Mouse (Mus musculus): ENCODE measurements around the gene Atl1.

Gene Atl1

DNA sequence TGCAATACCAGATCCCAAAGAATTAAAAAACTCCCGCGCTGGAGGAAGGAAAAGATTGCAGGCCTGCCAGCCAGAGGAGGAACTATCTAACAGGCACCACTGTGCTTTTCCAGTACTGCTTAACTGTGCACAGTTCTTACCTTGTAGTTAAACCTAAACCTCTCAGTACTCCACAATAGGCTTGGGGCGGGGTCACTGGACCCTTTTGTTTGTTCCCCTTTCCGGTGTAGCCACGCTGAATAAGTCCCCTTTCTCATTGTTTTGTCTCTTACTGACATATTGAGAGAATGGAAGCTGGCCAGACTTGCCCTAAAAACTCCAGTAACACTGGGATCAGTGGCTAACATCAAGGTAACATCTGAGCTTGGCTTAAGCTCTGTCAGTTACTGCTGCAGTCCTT lies 45.3 kb downstream of the Atl1 start:
- DNase-seq (ENCODE audit: low read depth, low spot score), result no peak

DNA sequence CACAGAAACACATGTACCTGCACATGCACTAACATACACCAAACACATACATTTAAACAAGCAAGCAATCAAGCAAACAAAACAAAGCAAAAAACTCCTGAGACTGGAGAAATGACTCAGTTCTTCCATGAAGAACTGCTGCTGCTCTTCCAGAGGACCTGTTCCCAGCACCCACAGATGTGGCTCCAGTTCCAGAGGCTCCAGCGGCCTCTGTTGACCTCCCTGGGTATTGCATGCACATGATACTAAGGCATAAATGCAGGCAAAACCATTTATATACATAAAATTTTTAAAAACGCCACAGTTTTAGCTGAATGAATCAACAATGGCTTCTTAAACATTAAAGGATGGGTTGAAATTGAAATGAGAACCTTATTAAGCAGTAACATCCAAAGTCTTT lies 46.9 kb downstream of the Atl1 start:
- peak; percentile 48 for DNase-seq (ENCODE audit: low read depth, low spot score)

DNA sequence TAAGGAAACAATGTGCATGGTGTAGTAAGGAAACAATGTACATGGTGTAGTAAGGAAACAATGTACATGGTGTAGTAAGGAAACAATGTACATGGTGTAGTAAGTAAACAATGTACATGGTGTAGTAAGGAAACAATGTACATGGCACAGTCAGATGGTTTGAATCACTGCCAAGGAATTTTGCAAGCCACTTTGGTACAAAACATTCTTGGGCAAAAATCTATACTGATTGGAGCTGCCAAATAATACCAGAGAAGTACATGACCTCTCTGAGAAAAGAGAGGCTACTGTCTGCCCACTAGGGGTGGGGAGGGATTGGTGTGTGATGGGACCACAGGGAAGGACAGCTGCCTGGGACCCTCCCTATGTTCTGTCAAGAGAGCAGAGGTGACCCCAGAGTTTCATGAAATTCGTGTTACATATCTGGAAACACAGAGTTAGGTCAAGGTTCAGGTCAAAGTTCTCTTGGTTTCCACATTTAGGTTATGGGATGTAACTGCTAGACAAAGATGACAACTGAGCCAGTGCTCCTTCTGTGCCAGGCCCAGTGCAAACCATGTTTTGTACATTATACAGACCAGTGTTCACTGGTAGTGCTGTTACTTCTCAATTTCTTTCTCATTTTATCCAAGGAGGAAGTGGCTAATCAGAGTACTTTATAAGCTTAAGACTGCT lies 49.4 kb downstream of the Atl1 start:
- no peak for DNase-seq (ENCODE audit: low read depth, low spot score)

DNA sequence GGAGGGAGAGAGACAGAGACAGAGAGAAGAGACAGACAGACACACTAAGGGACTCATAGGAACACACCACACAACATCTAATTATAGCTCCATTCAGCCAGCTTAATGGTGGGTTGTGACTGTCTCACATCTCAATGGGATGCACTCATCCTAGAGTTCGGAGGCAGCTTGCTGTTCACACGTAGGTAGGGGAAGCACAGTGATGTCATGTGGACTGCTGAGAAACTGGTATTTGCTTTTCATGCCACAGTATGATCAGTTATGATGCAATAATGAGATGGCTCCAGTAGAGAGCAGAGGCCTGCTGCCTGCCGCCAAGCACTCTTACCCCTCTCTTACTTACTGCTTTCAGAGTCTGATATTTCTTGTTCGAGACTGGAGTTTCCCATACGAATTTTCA lies 53.4 kb downstream of the Atl1 start:
- DNase-seq (ENCODE audit: low read depth, low spot score), result no peak

DNA sequence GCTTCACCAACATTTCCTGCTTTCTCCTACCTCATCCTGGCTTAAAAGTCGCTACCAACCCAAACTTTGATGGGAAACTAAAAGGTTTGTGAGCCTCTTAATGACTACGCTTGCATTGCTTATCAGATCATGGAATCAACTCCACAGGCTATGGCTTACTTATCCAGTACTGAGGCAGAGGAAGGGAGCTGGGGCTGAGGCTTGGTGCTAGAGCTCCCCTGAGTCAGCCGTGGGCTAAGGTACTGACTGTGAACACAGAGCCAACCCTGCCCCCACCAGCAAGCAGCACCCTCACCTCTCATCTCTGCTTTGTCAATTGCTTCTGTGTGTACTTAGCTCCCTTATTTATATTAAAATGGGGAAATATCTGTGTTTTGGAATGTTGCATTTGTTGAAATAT lies 55.1 kb downstream of the Atl1 start:
- no peak for DNase-seq (ENCODE audit: low read depth, low spot score)

DNA sequence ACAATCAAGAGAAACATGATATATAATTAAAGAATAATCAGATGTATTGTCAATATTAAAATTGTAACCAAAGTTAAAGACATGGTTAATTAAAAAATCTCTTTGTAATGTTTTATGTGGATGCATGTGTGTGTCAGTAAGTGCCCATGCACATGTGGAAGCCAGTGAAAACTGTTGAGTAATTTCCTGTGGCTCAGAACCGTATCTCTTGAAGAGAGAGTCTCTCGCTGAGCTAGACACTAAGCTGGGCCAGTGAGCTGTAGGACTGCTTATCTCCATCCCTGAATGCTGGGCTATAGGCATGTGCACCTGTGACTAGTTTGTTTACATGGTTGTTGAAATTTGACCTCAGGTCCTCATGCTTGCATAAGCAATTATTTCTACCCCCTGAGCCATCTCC lies 65.0 kb downstream of the Atl1 start:
- no peak for DNase-seq (ENCODE audit: low read depth, low spot score)

DNA sequence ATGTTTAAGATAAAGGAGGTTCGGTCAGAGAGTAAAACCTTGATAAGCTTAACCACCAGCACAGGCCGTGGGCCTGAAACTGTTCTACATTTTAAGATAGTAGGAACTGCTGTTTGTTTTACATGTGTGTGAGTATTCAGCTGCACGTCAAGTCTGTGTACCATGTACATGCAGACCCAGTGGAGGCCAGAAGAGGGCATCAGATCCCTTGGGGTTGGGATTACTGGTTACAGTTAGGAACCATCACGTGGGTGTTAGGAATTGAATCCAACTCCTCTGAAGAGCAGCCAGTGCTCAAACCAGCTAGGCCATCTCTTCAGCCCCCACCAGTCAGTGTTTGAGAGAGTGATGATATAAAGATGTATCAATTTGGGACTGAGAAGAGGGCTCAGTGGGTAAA lies 70.1 kb downstream of the Atl1 start:
- DNase-seq (ENCODE audit: low read depth, low spot score), result peak; percentile 82

DNA sequence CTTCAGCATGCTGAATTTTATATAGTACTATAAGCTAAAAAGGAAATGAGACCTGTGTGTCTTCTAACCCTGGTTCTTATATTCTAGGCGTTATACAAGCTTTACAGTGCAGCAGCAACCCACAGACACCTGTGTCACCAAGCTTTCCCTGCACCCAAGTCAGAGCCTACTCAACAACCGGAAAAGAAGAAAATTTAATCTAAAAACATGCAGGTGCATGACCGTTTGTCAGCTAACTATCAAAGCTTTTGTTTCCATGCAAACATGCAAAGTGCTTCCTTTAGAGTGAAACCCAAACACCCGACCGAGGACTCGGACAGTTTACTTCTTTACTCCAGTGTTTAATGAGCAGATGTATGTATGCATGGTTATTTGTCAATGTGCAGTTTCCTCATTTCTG lies 70.7 kb downstream of the Atl1 start:
- DNase-seq (ENCODE audit: low read depth, low spot score), result peak; percentile 84

DNA sequence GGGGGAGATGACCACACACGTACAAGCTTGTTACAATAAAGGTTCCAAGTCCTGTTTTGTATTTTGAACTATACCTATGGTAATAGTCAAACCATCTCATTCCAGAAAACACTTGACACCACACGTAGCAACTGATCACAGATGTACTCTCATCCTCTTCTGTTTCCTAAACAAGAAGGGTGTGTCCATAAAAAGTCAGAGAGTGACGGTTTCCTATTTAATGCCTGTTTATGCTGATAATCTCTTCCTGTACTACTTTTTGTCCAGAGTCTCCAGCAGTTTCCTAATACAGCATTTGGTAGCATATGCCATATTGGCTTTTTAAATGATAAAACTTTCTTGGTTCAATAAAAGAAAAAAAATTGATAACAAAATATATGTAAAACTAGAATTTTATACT lies 73.2 kb downstream of the Atl1 start:
- no peak for DNase-seq (ENCODE audit: low read depth, low spot score)

DNA sequence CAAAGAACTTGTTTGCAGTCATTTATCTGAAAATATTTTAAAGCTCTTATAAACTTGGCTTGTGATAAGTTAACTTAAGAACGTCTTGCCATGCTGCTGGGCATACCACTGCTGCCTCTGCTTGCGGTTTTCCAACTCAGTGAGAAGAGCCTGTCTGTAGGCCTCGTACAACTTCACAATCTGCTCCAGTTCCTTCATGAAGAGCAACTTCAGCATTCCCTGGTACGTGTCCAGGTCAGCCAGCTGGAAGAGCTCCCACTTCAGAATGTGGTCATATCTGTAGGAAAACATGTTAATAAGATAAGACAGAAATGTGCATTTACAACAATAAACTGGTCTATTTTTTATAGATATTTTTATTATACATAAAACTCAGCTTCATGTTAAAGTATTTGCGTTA lies 73.7 kb downstream of the Atl1 start:
- DNase-seq (ENCODE audit: low read depth, low spot score), result no peak

DNA sequence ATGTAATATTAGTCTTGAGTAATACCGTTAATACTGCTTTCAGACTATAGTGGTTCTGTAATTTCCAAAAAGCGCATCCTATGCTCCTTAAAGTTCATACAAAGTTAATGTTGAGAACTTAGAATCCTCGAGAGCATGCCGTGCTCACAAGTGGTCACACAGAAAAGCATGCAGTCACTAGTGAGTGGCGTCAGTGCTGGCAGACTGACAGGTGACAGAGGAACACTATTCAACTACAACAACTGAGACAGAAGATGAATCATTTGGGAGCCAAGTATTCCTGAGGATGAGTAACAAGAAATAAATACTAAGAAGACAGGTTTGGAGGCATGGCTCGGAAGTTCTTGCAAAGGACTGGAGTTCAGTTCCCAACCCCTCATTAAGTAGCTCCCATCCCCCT lies 74.7 kb downstream of the Atl1 start:
- no peak for DNase-seq (ENCODE audit: low read depth, low spot score)

DNA sequence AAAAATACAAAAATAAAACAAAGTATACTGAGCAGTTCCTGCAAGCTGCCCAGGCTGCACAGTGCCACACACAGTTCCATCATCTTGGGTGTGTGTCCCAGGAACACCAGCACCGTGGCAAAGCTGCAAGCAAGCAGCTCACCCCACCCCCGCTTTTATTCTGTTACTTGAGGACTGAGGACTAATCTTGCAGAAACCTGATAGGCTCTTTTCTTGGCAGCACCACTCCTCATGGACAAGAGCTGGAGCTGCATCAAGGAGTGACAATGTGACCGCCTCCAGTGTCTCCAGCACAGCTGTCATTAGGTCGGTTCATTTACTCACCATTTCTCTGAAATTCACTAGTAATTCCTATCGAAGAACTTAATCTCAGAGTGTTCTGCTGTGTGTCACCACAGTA lies 75.7 kb downstream of the Atl1 start:
- no peak for DNase-seq (ENCODE audit: low read depth, low spot score)

DNA sequence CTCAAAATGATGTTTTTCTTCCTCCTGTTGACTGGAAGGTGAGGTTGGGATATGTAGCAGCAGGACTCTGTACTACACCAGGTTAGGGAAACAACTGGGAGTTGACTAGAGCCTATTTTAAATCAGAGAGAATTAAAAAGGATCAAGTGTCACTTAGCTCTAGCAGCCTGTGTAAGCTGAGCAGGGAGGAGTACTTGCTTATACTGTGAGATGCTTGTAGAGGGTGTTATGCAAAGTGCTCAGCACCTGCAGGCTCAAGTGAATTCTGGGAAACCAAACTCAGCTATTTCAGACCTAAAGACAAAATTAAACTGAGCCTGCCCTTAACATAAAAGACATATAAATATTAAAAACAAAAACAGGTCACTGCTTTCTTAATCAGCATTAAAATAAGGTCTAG lies 81.3 kb downstream of the Atl1 start:
- DNase-seq (ENCODE audit: low read depth, low spot score), result peak; percentile 85

DNA sequence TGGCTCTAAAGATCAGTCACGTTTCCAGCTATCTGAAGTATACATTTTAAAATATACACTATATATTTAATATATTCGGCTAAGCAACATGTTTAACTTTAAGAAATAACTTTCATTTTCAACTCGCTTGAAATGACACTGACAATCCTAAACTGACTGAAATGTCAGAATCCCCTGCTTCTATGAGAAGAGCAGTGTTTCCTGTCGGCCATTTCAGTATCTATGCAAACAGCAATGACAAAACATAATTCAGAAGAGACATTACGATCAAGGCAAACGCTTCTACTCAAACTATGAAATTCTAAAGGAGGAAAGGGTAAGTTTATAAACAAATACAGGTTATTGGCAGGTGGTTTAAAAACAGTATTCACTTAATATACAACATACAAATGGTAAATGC lies 84.3 kb downstream of the Atl1 start:
- peak; percentile 70 for DNase-seq (ENCODE audit: low read depth, low spot score)

DNA sequence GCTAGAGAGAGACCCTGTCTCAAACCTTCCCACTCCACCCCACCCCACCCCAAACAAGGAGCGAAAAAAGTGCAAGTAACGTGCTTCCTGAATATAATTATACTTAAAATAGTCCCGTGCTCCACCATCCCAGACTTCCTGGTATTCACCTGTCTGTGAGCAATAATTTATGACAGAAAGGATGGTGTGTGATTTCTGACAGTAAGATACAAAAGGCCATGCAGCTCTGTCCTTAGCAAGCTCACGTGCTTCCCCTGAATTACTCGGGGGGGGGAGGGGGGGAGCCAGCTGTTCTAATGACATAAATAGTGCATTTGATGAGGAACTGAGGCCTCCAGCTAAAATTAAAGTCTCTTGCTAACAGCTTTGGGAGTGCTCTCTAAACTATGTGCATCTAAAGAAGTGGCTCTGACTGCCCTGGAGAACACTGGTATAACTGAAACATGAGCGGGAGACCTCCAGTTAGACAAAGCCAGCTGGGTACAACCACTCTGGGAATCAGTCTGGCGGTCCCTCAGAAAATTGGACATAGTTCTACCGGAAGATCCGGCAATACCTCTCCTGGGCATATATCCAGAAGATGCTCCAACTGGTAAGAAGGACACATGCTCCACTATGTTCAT lies 85.1 kb downstream of the Atl1 start:
- peak; percentile 89 for DNase-seq (ENCODE audit: low read depth, low spot score)

DNA sequence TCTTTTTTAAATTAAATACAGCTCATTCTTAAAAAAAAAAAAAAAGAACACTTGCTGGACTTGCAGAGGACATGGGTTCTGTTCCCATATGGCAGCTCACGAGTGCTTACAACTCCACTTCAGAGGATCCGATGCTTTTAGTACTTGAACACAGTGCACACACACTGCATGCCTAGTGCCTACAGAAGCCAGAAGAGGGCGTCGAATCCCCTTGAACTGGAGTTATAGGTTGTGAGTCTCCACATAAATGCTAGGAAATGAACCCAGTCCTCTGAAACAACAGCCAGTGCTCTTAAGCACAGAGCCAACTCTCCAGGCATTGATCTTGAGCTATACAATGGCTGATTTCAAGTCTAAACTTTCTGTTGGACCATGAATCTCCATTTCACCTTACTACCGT lies 90.5 kb downstream of the Atl1 start:
- peak; percentile 54 for DNase-seq (ENCODE audit: low read depth, low spot score)

DNA sequence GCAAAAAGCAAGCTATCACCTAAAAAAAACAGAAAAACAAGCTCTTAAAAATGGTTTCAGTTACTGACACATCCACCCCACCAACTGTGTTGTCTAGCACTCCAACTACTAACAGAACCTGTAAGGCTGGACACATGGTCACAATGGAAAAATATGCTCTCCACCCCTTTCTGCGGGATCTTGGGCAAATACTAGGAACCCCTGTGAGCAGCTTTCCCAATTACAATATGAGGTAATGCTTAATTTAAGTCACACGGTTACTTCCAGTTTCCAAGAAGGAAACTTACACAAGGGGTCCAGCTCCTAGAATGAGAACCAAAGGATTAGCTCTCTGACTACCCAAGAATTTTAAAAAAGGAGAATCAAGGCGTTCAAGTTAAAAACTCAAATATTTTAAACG lies 93.1 kb downstream of the Atl1 start:
- DNase-seq (ENCODE audit: low read depth, low spot score), result no peak

DNA sequence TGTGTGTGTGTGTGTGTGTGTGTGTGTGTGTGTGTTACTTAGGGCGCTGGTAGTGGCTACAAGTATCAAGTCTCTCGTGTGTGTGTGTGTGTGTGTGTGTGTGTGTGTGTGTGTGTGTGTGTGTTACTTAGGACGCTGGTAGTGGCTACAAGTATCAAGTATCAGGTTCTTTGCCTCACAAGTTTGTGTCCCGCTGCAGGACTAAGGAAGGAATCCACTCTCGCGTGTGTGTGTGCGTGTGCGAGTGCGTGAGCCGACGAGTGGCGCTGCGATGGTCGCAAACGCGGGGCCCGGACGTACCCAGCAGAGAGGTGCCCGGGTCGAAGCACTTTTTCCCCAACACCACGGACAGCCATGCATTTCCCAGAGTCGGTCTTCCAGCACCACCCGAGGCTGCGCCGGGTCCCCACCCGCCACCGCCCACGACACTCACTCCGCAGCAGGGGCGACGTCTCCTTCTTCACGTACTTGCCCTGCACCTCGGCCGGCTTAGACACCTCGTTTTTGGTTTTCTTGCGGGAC lies 93.9 kb downstream of the Atl1 start:
- DNase-seq (ENCODE audit: low read depth, low spot score), result peak; percentile 68

DNA sequence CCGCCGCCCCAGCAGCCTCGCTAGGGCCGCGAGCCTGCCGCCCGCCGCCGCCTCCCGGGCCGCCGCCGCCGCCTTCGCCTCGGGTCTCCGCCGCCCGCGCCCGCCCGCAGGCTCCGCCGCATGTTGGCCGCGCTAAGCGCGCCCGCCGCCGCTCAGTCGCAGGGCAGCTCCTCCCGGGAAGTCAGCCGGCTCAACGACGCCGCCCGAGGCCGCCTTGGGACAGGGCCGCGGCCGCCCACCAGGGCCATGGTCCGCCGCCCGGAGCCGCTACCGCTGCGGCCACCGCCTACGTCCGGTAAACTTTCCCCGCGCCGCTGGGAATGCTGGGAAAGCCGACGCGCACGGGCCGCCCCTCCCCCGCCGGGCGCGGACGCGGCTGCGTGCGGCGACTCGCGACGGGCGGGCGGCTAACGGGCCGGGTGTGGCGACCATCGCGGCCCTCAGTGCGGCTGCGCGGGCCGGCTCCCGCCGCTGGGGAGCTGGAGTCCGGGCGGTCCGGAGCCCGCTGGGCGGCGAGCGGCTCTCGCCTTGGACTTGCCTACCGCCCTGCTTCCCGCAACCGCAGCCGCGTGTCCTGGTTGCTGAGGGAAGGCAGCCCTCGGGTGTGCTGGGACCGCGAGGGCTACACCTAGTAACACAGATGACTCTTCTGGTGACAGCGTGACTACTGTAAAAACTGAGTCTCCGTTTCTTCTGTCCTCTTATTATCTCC lies 94.5 kb downstream of the Atl1 start, which contains the start of gene Sav1:
Sav1 (minus strand) TSS at position 217 of the 712 bp plus-strand sequence.
- peak; percentile 88 for DNase-seq (ENCODE audit: low read depth, low spot score)

DNA sequence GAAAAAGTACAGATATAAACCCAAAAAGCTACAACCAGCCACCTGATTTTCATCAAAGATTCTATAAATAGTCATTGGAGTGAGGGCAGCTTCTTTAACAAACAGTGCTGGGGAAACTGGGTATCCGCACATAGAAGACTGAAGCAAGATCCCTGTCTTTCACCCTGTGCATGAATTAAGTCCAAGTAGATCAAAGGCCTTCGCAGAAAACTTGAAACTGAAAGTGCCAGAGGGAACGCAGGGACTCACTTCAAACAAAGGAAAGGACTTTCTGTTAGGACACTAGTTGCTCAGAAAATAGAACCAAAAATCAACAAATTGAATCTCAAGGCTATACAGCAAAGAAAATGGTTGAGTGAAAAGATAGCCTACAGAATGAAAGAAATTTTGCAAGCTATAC lies 103.0 kb downstream of the Atl1 start:
- no peak for DNase-seq (ENCODE audit: low read depth, low spot score)

DNA sequence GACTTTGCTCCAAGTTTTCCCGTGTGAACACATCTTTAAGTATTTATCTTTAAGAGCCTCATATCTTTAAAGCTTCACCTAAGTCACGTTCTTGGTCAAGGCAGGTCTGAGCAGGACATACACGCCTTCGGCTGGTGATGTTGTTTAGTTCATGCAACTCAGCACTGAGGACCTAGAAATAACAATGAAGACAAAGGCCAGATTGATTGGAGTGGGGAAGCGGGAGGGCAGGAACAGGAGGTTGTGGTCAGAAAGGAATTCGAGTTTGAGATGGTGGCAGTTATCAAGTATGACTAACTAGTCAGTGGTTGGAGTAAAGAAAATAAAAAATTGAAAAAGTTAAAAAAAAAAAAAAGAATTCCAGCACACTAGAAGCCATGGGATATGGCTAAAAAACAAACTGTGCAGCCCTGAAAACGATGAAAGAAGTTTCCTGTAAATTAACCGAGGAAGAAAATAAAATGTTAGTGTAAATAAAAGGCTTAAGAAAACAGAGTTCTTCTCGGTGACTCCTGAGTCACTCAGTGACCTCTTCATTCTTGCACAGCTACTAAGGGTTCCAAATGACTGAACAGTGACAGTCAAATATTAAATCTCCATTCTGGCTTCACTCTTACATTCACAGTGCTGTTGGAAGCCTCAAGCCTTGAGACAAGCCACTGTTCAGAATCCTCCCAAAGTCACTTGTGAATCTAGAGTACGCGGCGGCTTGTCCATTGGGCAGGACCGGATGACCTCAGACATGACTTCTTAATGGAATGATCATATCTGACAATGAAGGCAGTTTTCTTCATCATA lies 106.0 kb downstream of the Atl1 start:
- no peak for DNase-seq (ENCODE audit: low read depth, low spot score)

DNA sequence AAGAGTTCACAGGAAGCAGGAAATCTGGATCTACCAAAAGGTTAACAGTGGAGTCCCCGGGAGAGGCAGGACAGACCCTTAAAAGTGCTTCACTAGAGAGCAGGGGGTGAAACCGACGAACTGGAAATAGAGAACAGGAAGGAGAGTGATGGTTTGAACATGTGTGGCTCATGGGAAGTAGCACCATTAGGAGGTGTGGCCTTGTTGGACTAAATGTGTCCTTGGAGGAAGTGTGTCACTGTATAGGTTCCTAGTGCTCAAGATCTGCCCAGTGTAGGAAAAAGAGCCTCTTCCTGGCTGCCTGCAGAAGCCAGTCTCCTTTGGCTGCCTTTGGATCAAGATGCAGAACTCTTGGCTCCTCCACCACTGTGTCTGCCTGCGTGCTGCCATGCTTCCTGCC lies 112.7 kb downstream of the Atl1 start:
- DNase-seq (ENCODE audit: low read depth, low spot score), result peak; percentile 25
